Mouse (Mus musculus) CH12.LX (cell line): ENCODE measurements at regions not wholly inside any gene's neighbourhood (a gene's known extent, or its start where the extent isn't known, plus 50 kb on each side); places are given as distances from the start of the nearest gene placed in this dataset.

ENCODE experiments used
- CTCF ChIP-seq, 2 experiments: IDR thresholded peaks in 1 of 2; conservative IDR thresholded peaks in 1 of 2; 2 replicates each; pipeline ENCODE4 v1.5.1; 2011 to 2012; ENCODE audit warnings: low read depth in 2 of 2, low read length in 2 of 2, improper control_type of control experiment in 1 of 2, inconsistent platforms in 1 of 2, mild to moderate bottlenecking in 1 of 2, moderate library complexity in 1 of 2
- MXI1 ChIP-seq: IDR thresholded peaks from 2 replicates; pipeline ENCODE4 v1.6.1; 2011; ENCODE audit warnings: mild to moderate bottlenecking, low read depth, low read length, improper control_type of control experiment

- TF ChIP-seq CTCF (conservative IDR thresholded peaks at IDR 0.05 in 1 of 2, IDR thresholded peaks at IDR 0.05 in 1 of 2; ENCODE audit: low read depth in 2 of 2, low read length in 2 of 2) (no peak), MXI1 (no peak)
Observed at GRCm38 (mm10) chr14:99641475-99642453, 343.3 kb downstream of the Klf5 start.
